In the genomic region with DNA sequence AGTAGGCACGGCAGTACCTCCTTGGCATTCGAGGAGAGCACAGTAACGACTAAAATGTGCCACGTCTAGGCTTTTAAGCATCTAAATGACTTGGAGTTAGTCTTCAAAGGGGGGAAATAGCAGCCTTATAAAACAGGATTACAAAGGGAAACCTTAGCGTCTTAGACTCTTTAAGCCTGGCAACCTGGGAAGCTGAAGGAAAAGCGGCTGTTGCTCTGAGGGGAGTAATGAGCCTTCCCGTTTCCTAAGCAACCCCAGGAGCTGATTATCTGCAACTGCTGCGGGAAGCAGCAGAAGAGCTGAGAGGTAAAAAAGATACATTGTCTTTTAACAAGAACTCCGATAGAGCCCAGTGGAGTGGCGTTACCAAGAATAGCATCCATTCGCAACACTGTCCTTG, we compare ENCODE assay signal across 16 mouse cellular contexts. TPM values are rescaled to one million over a fixed set of nuclear protein-coding genes. Genes with fewer than 3 reads are reported as not detected.
A peak's percentile ranks its signal among the peaks of the same experiment; 100 is the strongest.
DNase-seq lines count a peak whose midpoint lies in the region; ATAC-seq lines count a peak whose summit lies in the region.
"Had no signal": no experiment of that assay in that cellular context is flagged by ENCODE, and none has a peak within 500 bp of the region (broad histone marks: within the 10 kb centered on the region; RNA-seq: fewer than 3 reads in every experiment).

No protein-coding gene starts in this region.

- no peak for DNase-seq in forebrain, embryonic 10.5 days (ENCODE audit: extremely low spot score, low spot score)
- DNase-seq in neural tube, embryonic 10.5 days (ENCODE audit: extremely low spot score, low spot score): no peak
- peak; percentile 40 for DNase-seq in retina, postnatal 1 day
- DNase-seq: adrenal gland, adult 8-10 months; cerebellum, postnatal 36 days; heart, adult 18-20 months; heart, postnatal 36 days; kidney, adult 8-10 months; liver, postnatal 0 days; thymus, adult 18-20 months had no signal

- no peaks in the 10 kb centered on the region for H3K9me3 ChIP-seq in forebrain, embryonic 13.5 days (replicated peaks)
- peaks cover 3% of the 10 kb centered on the region; the same call in 1 of the 2 replicates for H3K9me3 ChIP-seq in forebrain, embryonic 10.5 days
- no peaks in the 10 kb centered on the region for H3K9me3 ChIP-seq in neural tube, embryonic 12.5 days
- no peaks in the 10 kb centered on the region for H3K9me3 ChIP-seq in midbrain, embryonic 12.5 days
- H3K9me3 ChIP-seq in kidney, embryonic 14.5 days (ENCODE audit: control insufficient read depth, low read length): no peaks in the 10 kb centered on the region
- H3K9me3 ChIP-seq: embryonic facial prominence, embryonic 13.5 days had no signal

- WGBS in forebrain, embryonic 13.5 days: 4% methylated on average over 11 of the region's 11 CpGs
- 15% methylated on average over 11 of the region's 11 CpGs for WGBS in forebrain, embryonic 10.5 days
- WGBS in neural tube, embryonic 12.5 days: 15% methylated on average over 11 of the region's 11 CpGs
- 11% methylated on average over 11 of the region's 11 CpGs for WGBS in midbrain, embryonic 12.5 days
- WGBS in kidney, embryonic 14.5 days: 20% methylated on average over 11 of the region's 11 CpGs

- H3K27me3 ChIP-seq in forebrain, embryonic 13.5 days: peaks cover 17% of the 10 kb centered on the region
- H3K27me3 ChIP-seq in forebrain, embryonic 10.5 days (ENCODE audit: poor library complexity, severe bottlenecking): peaks cover 12% of the 10 kb centered on the region
- no peaks in the 10 kb centered on the region for H3K27me3 ChIP-seq in neural tube, embryonic 12.5 days (replicated peaks)
- peaks cover 11% of the 10 kb centered on the region for H3K27me3 ChIP-seq in midbrain, embryonic 12.5 days
- 0 out of 2 replicates have a peak, but pooled peaks cover 2% of the 10 kb centered on the region for H3K27me3 ChIP-seq in kidney, embryonic 14.5 days (ENCODE audit: control insufficient read depth, insufficient read depth, low read length)

- peak overlapping the region; percentile 14; the same call in 1 of the 2 replicates for H3K27ac ChIP-seq in forebrain, embryonic 13.5 days
- no peak overlapping the region for H3K27ac ChIP-seq in forebrain, embryonic 10.5 days
- no peak overlapping the region for H3K27ac ChIP-seq in neural tube, embryonic 12.5 days
- H3K27ac ChIP-seq in midbrain, embryonic 12.5 days (replicated peaks): no peak overlapping the region
- H3K27ac ChIP-seq in kidney, embryonic 14.5 days (ENCODE audit: low read depth, low read length): no peak overlapping the region
- H3K27ac ChIP-seq: embryonic facial prominence, embryonic 13.5 days had no signal

- H3K4me2 ChIP-seq in forebrain, embryonic 13.5 days: peak overlapping the region; percentile 35
- peak overlapping the region; percentile 14; the same call in 1 of the 2 replicates for H3K4me2 ChIP-seq in neural tube, embryonic 12.5 days (replicated peaks)
- peak overlapping the region; percentile 29 for H3K4me2 ChIP-seq in midbrain, embryonic 12.5 days (replicated peaks)
- H3K4me2 ChIP-seq in kidney, embryonic 14.5 days (replicated peaks; ENCODE audit: low read depth, low read length): no peak overlapping the region
- H3K4me2 ChIP-seq: embryonic facial prominence, embryonic 13.5 days had no signal

- no peak overlapping the region for H3K4me3 ChIP-seq in forebrain, embryonic 13.5 days
- H3K4me3 ChIP-seq in forebrain, embryonic 10.5 days: no peak overlapping the region
- no peak overlapping the region for H3K4me3 ChIP-seq in neural tube, embryonic 12.5 days
- no peak overlapping the region for H3K4me3 ChIP-seq in midbrain, embryonic 12.5 days
- no peak overlapping the region for H3K4me3 ChIP-seq in kidney, embryonic 14.5 days (ENCODE audit: low read length)
- H3K4me3 ChIP-seq: embryonic facial prominence, embryonic 13.5 days had no signal

- H3K9ac ChIP-seq in forebrain, embryonic 13.5 days: no peak overlapping the region
- H3K9ac ChIP-seq in neural tube, embryonic 12.5 days: no peak overlapping the region
- no peak overlapping the region for H3K9ac ChIP-seq in midbrain, embryonic 12.5 days (replicated peaks)
- H3K9ac ChIP-seq in kidney, embryonic 14.5 days (ENCODE audit: low read depth, low read length): no peak overlapping the region
- H3K9ac ChIP-seq: embryonic facial prominence, embryonic 13.5 days; liver, postnatal 0 days had no signal

- peak; percentile 68 for ATAC-seq in forebrain, embryonic 13.5 days
- 0 out of 2 replicates have a peak, but pooled peaks have one; percentile 14 for ATAC-seq in neural tube, embryonic 12.5 days (ENCODE audit: low FRiP score, low read depth)
- no peak for ATAC-seq in midbrain, embryonic 12.5 days (ENCODE audit: low FRiP score, low read depth)
- ATAC-seq in activated CD4-positive, CD25-positive, alpha-beta regulatory T cell, adult 4 months: no peak
- ATAC-seq in kidney, embryonic 14.5 days (ENCODE audit: low FRiP score, low TSS enrichment): no peak
- ATAC-seq: liver, postnatal 0 days had no signal

- peaks cover 8% of the 10 kb centered on the region; the same call in 1 of the 2 replicates for H3K4me1 ChIP-seq in forebrain, embryonic 13.5 days
- peaks cover 21% of the 10 kb centered on the region for H3K4me1 ChIP-seq in forebrain, embryonic 10.5 days
- H3K4me1 ChIP-seq in neural tube, embryonic 12.5 days: peaks cover 8% of the 10 kb centered on the region
- H3K4me1 ChIP-seq in midbrain, embryonic 12.5 days: peaks cover 14% of the 10 kb centered on the region
- H3K4me1 ChIP-seq in kidney, embryonic 14.5 days (ENCODE audit: control insufficient read depth, insufficient read depth, low read length): peaks cover 5% of the 10 kb centered on the region; the same call in 1 of the 2 replicates

- no peaks in the 10 kb centered on the region for H3K36me3 ChIP-seq in forebrain, embryonic 13.5 days (ENCODE audit: poor library complexity, severe bottlenecking)
- no peaks in the 10 kb centered on the region for H3K36me3 ChIP-seq in forebrain, embryonic 10.5 days (replicated peaks)
- H3K36me3 ChIP-seq in neural tube, embryonic 12.5 days: no peaks in the 10 kb centered on the region
- H3K36me3 ChIP-seq in midbrain, embryonic 12.5 days: no peaks in the 10 kb centered on the region
- no peaks in the 10 kb centered on the region for H3K36me3 ChIP-seq in kidney, embryonic 14.5 days (ENCODE audit: control insufficient read depth, insufficient read depth, low read length)
- H3K36me3 ChIP-seq: embryonic facial prominence, embryonic 13.5 days had no signal

RNA-seq across cellular contexts. Expression of a gene that starts 19.5 kb away (rescaled TPM):
- polyA plus RNA-seq in forebrain, embryonic 13.5 days (2015; fragmentation: Nextera tagmentation; extraction: Ambion mirVana): 1.0 and 1.3 TPM in 2 replicates
- polyA plus RNA-seq in forebrain, embryonic 10.5 days (2016; fragmentation: Nextera tagmentation; extraction: Ambion mirVana): 2.0 and 2.3 TPM in 2 replicates
- 0.97 and 1.0 TPM in 2 replicates for polyA plus RNA-seq in neural tube, embryonic 12.5 days (2016; fragmentation: Nextera tagmentation; extraction: Ambion mirVana)
- polyA plus RNA-seq in midbrain, embryonic 12.5 days (2016; fragmentation: Nextera tagmentation; extraction: Ambion mirVana): 1.4 and 2.8 TPM in 2 replicates
- 1 to 10 TPM; 1.0 TPM for polyA plus RNA-seq in activated CD4-positive, CD25-positive, alpha-beta regulatory T cell, adult 4 months (2017; shearing (Covaris generic))
- 1.7 and 2.4 TPM in 2 replicates for polyA plus RNA-seq in kidney, embryonic 14.5 days (2014; fragmentation: Nextera tagmentation; extraction: Ambion mirVana)

RNA-seq across cellular contexts. Expression of a gene that starts 26.0 kb away (rescaled TPM):
- 11.6 and 11.8 TPM in 2 replicates for polyA plus RNA-seq in forebrain, embryonic 13.5 days (2015; fragmentation: Nextera tagmentation; extraction: Ambion mirVana)
- 8.2 and 8.5 TPM in 2 replicates for polyA plus RNA-seq in forebrain, embryonic 10.5 days (2016; fragmentation: Nextera tagmentation; extraction: Ambion mirVana)
- 11.9 and 13.8 TPM in 2 replicates for polyA plus RNA-seq in neural tube, embryonic 12.5 days (2016; fragmentation: Nextera tagmentation; extraction: Ambion mirVana)
- polyA plus RNA-seq in midbrain, embryonic 12.5 days (2016; fragmentation: Nextera tagmentation; extraction: Ambion mirVana): 13.7 and 15.6 TPM in 2 replicates
- 1 to 10 TPM; 4.4 to 5.7 TPM for polyA plus RNA-seq in activated CD4-positive, CD25-positive, alpha-beta regulatory T cell, adult 4 months (2017; shearing (Covaris generic))
- 5.6 and 8.5 TPM in 2 replicates for polyA plus RNA-seq in kidney, embryonic 14.5 days (2014; fragmentation: Nextera tagmentation; extraction: Ambion mirVana)

Comparison
In these comparisons a context has a peak if more than half of its experiments do, and no peak if none do; other contexts are left out.
1. ATAC-seq: peak in forebrain, embryonic 13.5 days (single experiment) and neural tube, embryonic 12.5 days (single experiment); none in midbrain, embryonic 12.5 days (single experiment), activated CD4-positive, CD25-positive, alpha-beta regulatory T cell, adult 4 months (single experiment) and kidney, embryonic 14.5 days (single experiment).